Mouse (Mus musculus) lung, postnatal 0 days (tissue): ENCODE results near the gene Sap30l.

Experiments used
- CTCF ChIP-seq: IDR thresholded peaks from 2 replicates; pipeline ENCODE4 v1.5.1; 2016; ENCODE audit warnings: antibody characterized with exemption, mild to moderate bottlenecking
- EP300 ChIP-seq: IDR thresholded peaks from 2 replicates; pipeline ENCODE4 v1.6.1; 2016; ENCODE audit warnings: antibody characterized with exemption, mild to moderate bottlenecking, control low read depth

DNA sequence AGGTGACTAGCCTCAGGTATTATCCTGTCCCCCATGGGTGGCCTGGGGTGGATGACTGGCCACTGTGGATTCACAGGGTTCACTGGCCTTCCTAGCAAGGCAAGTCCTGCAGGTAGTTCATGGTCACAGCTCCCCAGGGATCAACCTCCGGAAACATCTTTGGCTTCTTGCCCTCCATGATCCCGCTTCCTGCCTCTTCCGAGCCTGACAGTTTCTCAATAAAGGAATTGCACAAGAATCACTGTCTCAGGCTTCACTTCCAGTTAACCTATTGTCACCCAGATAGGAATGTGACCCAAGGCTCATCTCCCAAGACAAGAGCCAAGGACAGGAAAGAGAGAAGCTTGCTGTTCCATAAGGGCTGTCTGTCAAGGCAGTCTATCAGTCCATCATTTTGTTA, 49.5 kb downstream of the Sap30l start:
- TF ChIP-seq CTCF (no peak), EP300 (no peak)
